Mouse (Mus musculus) testis, adult 2 months (tissue): ENCODE results near the gene AI661453.
"Not testable (repeated sequence)": the region's sequence is repeated elsewhere in the genome, so short reads cannot be mapped to it uniquely, and the experiment has no call there.

Source experiments
- CTCF ChIP-seq: fragments of 200-500 bp; IDR thresholded peaks from 2 replicates; pipeline ENCODE4 v1.5.1; 2012; ENCODE audit warnings: low read depth, mild to moderate bottlenecking, inconsistent platforms, low read length, moderate library complexity; ENCODE audit not compliant: control insufficient read depth, insufficient read depth, insufficient replicate concordance
- POLR2A ChIP-seq: fragments of 200-500 bp; IDR thresholded peaks from 2 replicates; pipeline ENCODE4 v1.6.1; 2012; ENCODE audit warnings: low read depth, mild to moderate bottlenecking, inconsistent platforms, low read length, moderate library complexity; ENCODE audit not compliant: control insufficient read depth

- TF ChIP-seq CTCF, POLR2A: not testable (repeated sequence)
Observed at GRCm38 (mm10) chr17:47422616-47423015, 13.8 kb upstream of the AI661453 start.
